Mouse (Mus musculus): ENCODE data around the gene Pif1. TPM values are rescaled to one million over a fixed set of nuclear protein-coding genes. Genes with fewer than 3 reads are reported as not detected.

Pif1 gene
- polyA plus RNA-seq, 1 experiment: 3.8 TPM

GRCm38 (mm10) chr9:65556979-65557378 lies 30.0 kb upstream of the Pif1 start:
- Histone ChIP-seq H3K4me1 (ENCODE audit: control insufficient read depth, insufficient read depth, low read length) (peaks cover 72% of the 10 kb centered on the region), H3K27ac (ENCODE audit: insufficient read depth, low read depth, low read length) (no peak overlapping the region), H3K4me3 (ENCODE audit: insufficient read depth, low read length) (no peak overlapping the region)
- TF ChIP-seq POLR2A (IDR thresholded peaks at IDR 0.05; ENCODE audit: borderline replicate concordance, low read depth, low read length) (no peak), CTCF (IDR thresholded peaks at IDR 0.05; ENCODE audit: low read depth, low read length) (no peak)

- H3K4me1 ChIP-seq (ENCODE audit: control insufficient read depth, insufficient read depth, low read length): peaks cover 73% of the 10 kb centered on the region
- H3K27ac ChIP-seq (ENCODE audit: insufficient read depth, low read depth, low read length): no peak overlapping the region
- TF ChIP-seq CTCF (IDR thresholded peaks at IDR 0.05; ENCODE audit: low read depth, low read length) (no peak), POLR2A (IDR thresholded peaks at IDR 0.05; ENCODE audit: borderline replicate concordance, low read depth, low read length) (no peak)
- no peak overlapping the region for H3K4me3 ChIP-seq (ENCODE audit: insufficient read depth, low read length)
Observed at GRCm38 (mm10) chr9:65558806-65559205, 28.2 kb upstream of the Pif1 start.

GRCm38 (mm10) chr9:65561016-65561415 lies 25.9 kb upstream of the Pif1 start:
- TF ChIP-seq POLR2A (IDR thresholded peaks at IDR 0.05; ENCODE audit: borderline replicate concordance, low read depth, low read length): no peak
- TF ChIP-seq CTCF (IDR thresholded peaks at IDR 0.05; ENCODE audit: low read depth, low read length): no peak
- Histone ChIP-seq H3K4me1 (ENCODE audit: control insufficient read depth, insufficient read depth, low read length) (peaks cover 73% of the 10 kb centered on the region), H3K4me3 (ENCODE audit: insufficient read depth, low read length) (no peak overlapping the region), H3K27ac (ENCODE audit: insufficient read depth, low read depth, low read length) (peak overlapping the region; percentile 76)

- H3K4me1 ChIP-seq (ENCODE audit: control insufficient read depth, insufficient read depth, low read length): peaks cover 80% of the 10 kb centered on the region
- TF ChIP-seq CTCF (IDR thresholded peaks at IDR 0.05; ENCODE audit: low read depth, low read length) (no peak), POLR2A (IDR thresholded peaks at IDR 0.05; ENCODE audit: borderline replicate concordance, low read depth, low read length) (no peak)
- peak overlapping the region; percentile 76 for H3K27ac ChIP-seq (ENCODE audit: insufficient read depth, low read depth, low read length)
- no peak overlapping the region for H3K4me3 ChIP-seq (ENCODE audit: insufficient read depth, low read length)
Observed at GRCm38 (mm10) chr9:65562081-65562506, 24.9 kb upstream of the Pif1 start.

GRCm38 (mm10) chr9:65563073-65563472 lies 23.9 kb upstream of the Pif1 start:
- Histone ChIP-seq H3K27ac (ENCODE audit: insufficient read depth, low read depth, low read length) (peak overlapping the region; percentile 76), H3K4me1 (ENCODE audit: control insufficient read depth, insufficient read depth, low read length) (peaks cover 80% of the 10 kb centered on the region), H3K4me3 (ENCODE audit: insufficient read depth, low read length) (no peak overlapping the region)
- TF ChIP-seq CTCF (IDR thresholded peaks at IDR 0.05; ENCODE audit: low read depth, low read length) (no peak), POLR2A (IDR thresholded peaks at IDR 0.05; ENCODE audit: borderline replicate concordance, low read depth, low read length) (no peak)

- no peak for TF ChIP-seq CTCF (IDR thresholded peaks at IDR 0.05; ENCODE audit: low read depth, low read length)
- TF ChIP-seq POLR2A (IDR thresholded peaks at IDR 0.05; ENCODE audit: borderline replicate concordance, low read depth, low read length): no peak
- Histone ChIP-seq H3K4me1 (ENCODE audit: control insufficient read depth, insufficient read depth, low read length) (peaks cover 79% of the 10 kb centered on the region), H3K27ac (ENCODE audit: insufficient read depth, low read depth, low read length) (peak overlapping the region; percentile 60), H3K4me3 (ENCODE audit: insufficient read depth, low read length) (no peak overlapping the region)
Observed at GRCm38 (mm10) chr9:65564698-65565097, 22.3 kb upstream of the Pif1 start.

GRCm38 (mm10) chr9:65568787-65569186 lies 18.2 kb upstream of the Pif1 start:
- Histone ChIP-seq H3K4me1 (ENCODE audit: control insufficient read depth, insufficient read depth, low read length) (peaks cover 73% of the 10 kb centered on the region), H3K27ac (ENCODE audit: insufficient read depth, low read depth, low read length) (peak overlapping the region; percentile 88), H3K4me3 (ENCODE audit: insufficient read depth, low read length) (no peak overlapping the region)
- TF ChIP-seq POLR2A (IDR thresholded peaks at IDR 0.05; ENCODE audit: borderline replicate concordance, low read depth, low read length) (no peak), CTCF (IDR thresholded peaks at IDR 0.05; ENCODE audit: low read depth, low read length) (no peak)

GRCm38 (mm10) chr9:65569491-65569971 lies 17.4 kb upstream of the Pif1 start:
- H3K4me3 ChIP-seq (ENCODE audit: insufficient read depth, low read length): no peak overlapping the region
- TF ChIP-seq POLR2A (IDR thresholded peaks at IDR 0.05; ENCODE audit: borderline replicate concordance, low read depth, low read length) (no peak), CTCF (IDR thresholded peaks at IDR 0.05; ENCODE audit: low read depth, low read length) (no peak)
- peaks cover 68% of the 10 kb centered on the region for H3K4me1 ChIP-seq (ENCODE audit: control insufficient read depth, insufficient read depth, low read length)
- peak overlapping the region; percentile 88 for H3K27ac ChIP-seq (ENCODE audit: insufficient read depth, low read depth, low read length)

- Histone ChIP-seq H3K4me3 (ENCODE audit: insufficient read depth, low read length) (no peak overlapping the region), H3K4me1 (ENCODE audit: control insufficient read depth, insufficient read depth, low read length) (peaks cover 62% of the 10 kb centered on the region), H3K27ac (ENCODE audit: insufficient read depth, low read depth, low read length) (peak overlapping the region; percentile 17; the same call in 1 of the 2 replicates)
- no peak for TF ChIP-seq CTCF (IDR thresholded peaks at IDR 0.05; ENCODE audit: low read depth, low read length)
- TF ChIP-seq POLR2A (IDR thresholded peaks at IDR 0.05; ENCODE audit: borderline replicate concordance, low read depth, low read length): no peak
Observed at GRCm38 (mm10) chr9:65572837-65573236, 14.1 kb upstream of the Pif1 start.

- Histone ChIP-seq H3K4me3 (ENCODE audit: insufficient read depth, low read length) (peak overlapping the region; percentile 16), H3K4me1 (ENCODE audit: control insufficient read depth, insufficient read depth, low read length) (peaks cover 47% of the 10 kb centered on the region), H3K27ac (ENCODE audit: insufficient read depth, low read depth, low read length) (peak overlapping the region; percentile 92)
- no peak for TF ChIP-seq POLR2A (IDR thresholded peaks at IDR 0.05; ENCODE audit: borderline replicate concordance, low read depth, low read length)
- no peak for TF ChIP-seq CTCF (IDR thresholded peaks at IDR 0.05; ENCODE audit: low read depth, low read length)
Observed at GRCm38 (mm10) chr9:65574513-65575392, 12.2 kb upstream of the Pif1 start.

All from bone marrow macrophage, adult 2 months (primary cell).